Mouse (Mus musculus): ENCODE measurements around the gene Nfe2l1. TPM values are rescaled to one million over a fixed set of nuclear protein-coding genes. Genes with fewer than 3 reads are reported as not detected.
"Not testable (repeated sequence)": the region's sequence is repeated elsewhere in the genome, so short reads cannot be mapped to it uniquely, and the experiment has no call there.

Gene Nfe2l1
- polyA plus RNA-seq, 1 experiment from 2014 or later: 93.9 TPM

- 82% methylated on average over 2 of the region's 2 CpGs for WGBS
Observed at GRCm38 (mm10) chr11:96814443-96814842, 15.3 kb downstream of the Nfe2l1 start.

GRCm38 (mm10) chr11:96813920-96814319 lies 15.8 kb downstream of the Nfe2l1 start:
- WGBS: 86% methylated on average over 5 of the region's 5 CpGs
- peaks cover 86% of the 10 kb centered on the region for H3K36me3 ChIP-seq (ENCODE audit: insufficient read depth, low read length)
- no peaks in the 10 kb centered on the region for H3K4me1 ChIP-seq (ENCODE audit: insufficient read depth, low read length)
- no peak overlapping the region for H3K4me2 ChIP-seq (replicated peaks; ENCODE audit: low read depth, low read length)
- H3K27me3 ChIP-seq (ENCODE audit: insufficient read depth, low read length): no peaks in the 10 kb centered on the region
- no peak overlapping the region for H3K9ac ChIP-seq (replicated peaks; ENCODE audit: low read length)
- H3K9me3 ChIP-seq (ENCODE audit: low read length): no peaks in the 10 kb centered on the region
- no peak for ATAC-seq (ENCODE audit: low FRiP score, low TSS enrichment)
- H3K27ac ChIP-seq (ENCODE audit: low read length): no peak overlapping the region
- H3K4me3 ChIP-seq (ENCODE audit: low read length): no peak overlapping the region

More at GRCm38 (mm10) chr11:96814443-96814842, 15.3 kb downstream of the Nfe2l1 start:
- H3K36me3 ChIP-seq (ENCODE audit: insufficient read depth, low read length): peaks cover 85% of the 10 kb centered on the region
- no peak overlapping the region for H3K27ac ChIP-seq (ENCODE audit: low read length)
- no peak overlapping the region for H3K4me2 ChIP-seq (replicated peaks; ENCODE audit: low read depth, low read length)
- H3K4me3 ChIP-seq (ENCODE audit: low read length): no peak overlapping the region
- H3K9me3 ChIP-seq (ENCODE audit: low read length): no peaks in the 10 kb centered on the region
- no peak overlapping the region for H3K9ac ChIP-seq (replicated peaks; ENCODE audit: low read length)
- H3K4me1 ChIP-seq (ENCODE audit: insufficient read depth, low read length): no peaks in the 10 kb centered on the region
- H3K27me3 ChIP-seq (ENCODE audit: insufficient read depth, low read length): no peaks in the 10 kb centered on the region
- ATAC-seq (ENCODE audit: low FRiP score, low TSS enrichment): no peak

GRCm38 (mm10) chr11:96813455-96813854 lies 16.3 kb downstream of the Nfe2l1 start:
- Histone ChIP-seq H3K36me3 (ENCODE audit: insufficient read depth, low read length) (peaks cover 86% of the 10 kb centered on the region), H3K4me2 (replicated peaks; ENCODE audit: low read depth, low read length) (no peak overlapping the region), H3K27ac (ENCODE audit: low read length) (no peak overlapping the region), H3K9me3 (ENCODE audit: low read length) (no peaks in the 10 kb centered on the region), H3K9ac (replicated peaks; ENCODE audit: low read length) (no peak overlapping the region), H3K27me3 (ENCODE audit: insufficient read depth, low read length) (no peaks in the 10 kb centered on the region), H3K4me1 (ENCODE audit: insufficient read depth, low read length) (no peaks in the 10 kb centered on the region), H3K4me3 (ENCODE audit: low read length) (no peak overlapping the region)
- ATAC-seq (ENCODE audit: low FRiP score, low TSS enrichment): no peak
- 67% methylated on average over 4 of the region's 4 CpGs for WGBS

- not testable (repeated sequence) for ATAC-seq (ENCODE audit: low FRiP score, low TSS enrichment); H3K9ac ChIP-seq (replicated peaks; ENCODE audit: low read length); H3K27ac ChIP-seq (ENCODE audit: low read length); H3K4me1 ChIP-seq (ENCODE audit: insufficient read depth, low read length); H3K4me3 ChIP-seq (ENCODE audit: low read length); H3K9me3 ChIP-seq (ENCODE audit: low read length); H3K27me3 ChIP-seq (ENCODE audit: insufficient read depth, low read length); H3K4me2 ChIP-seq (replicated peaks; ENCODE audit: low read depth, low read length)
- H3K36me3 ChIP-seq (ENCODE audit: insufficient read depth, low read length): peaks cover 76% of the 10 kb centered on the region
- 88% methylated on average over 1 of the region's 1 CpGs for WGBS
Observed at GRCm38 (mm10) chr11:96811188-96811587, 18.6 kb downstream of the Nfe2l1 start.

GRCm38 (mm10) chr11:96809562-96810235 lies 20.1 kb downstream of the Nfe2l1 start:
- no peak overlapping the region for H3K27ac ChIP-seq (ENCODE audit: low read length)
- H3K36me3 ChIP-seq (ENCODE audit: insufficient read depth, low read length): peaks cover 78% of the 10 kb centered on the region
- no peak overlapping the region for H3K4me2 ChIP-seq (replicated peaks; ENCODE audit: low read depth, low read length)
- no peaks in the 10 kb centered on the region for H3K27me3 ChIP-seq (ENCODE audit: insufficient read depth, low read length)
- WGBS: 87% methylated on average over 6 of the region's 6 CpGs
- H3K9me3 ChIP-seq (ENCODE audit: low read length): no peaks in the 10 kb centered on the region
- ATAC-seq (ENCODE audit: low FRiP score, low TSS enrichment): no peak
- no peak overlapping the region for H3K4me3 ChIP-seq (ENCODE audit: low read length)
- H3K9ac ChIP-seq (replicated peaks; ENCODE audit: low read length): no peak overlapping the region
- no peaks in the 10 kb centered on the region for H3K4me1 ChIP-seq (ENCODE audit: insufficient read depth, low read length)

- no peaks in the 10 kb centered on the region for H3K9me3 ChIP-seq (ENCODE audit: low read length)
- no peaks in the 10 kb centered on the region for H3K27me3 ChIP-seq (ENCODE audit: insufficient read depth, low read length)
- no peak overlapping the region for H3K4me2 ChIP-seq (replicated peaks; ENCODE audit: low read depth, low read length)
- peaks cover 83% of the 10 kb centered on the region for H3K36me3 ChIP-seq (ENCODE audit: insufficient read depth, low read length)
- H3K9ac ChIP-seq (replicated peaks; ENCODE audit: low read length): no peak overlapping the region
- WGBS: 68% methylated on average over 1 of the region's 1 CpGs
- no peak overlapping the region for H3K4me3 ChIP-seq (ENCODE audit: low read length)
- ATAC-seq (ENCODE audit: low FRiP score, low TSS enrichment): no peak
- H3K4me1 ChIP-seq (ENCODE audit: insufficient read depth, low read length): no peaks in the 10 kb centered on the region
- H3K27ac ChIP-seq (ENCODE audit: low read length): no peak overlapping the region
Observed at GRCm38 (mm10) chr11:96808066-96808465, 21.7 kb downstream of the Nfe2l1 start.

GRCm38 (mm10) chr11:96805606-96806005 lies 24.2 kb downstream of the Nfe2l1 start:
- Histone ChIP-seq H3K27ac (ENCODE audit: low read length) (no peak overlapping the region), H3K36me3 (ENCODE audit: insufficient read depth, low read length) (peaks cover 80% of the 10 kb centered on the region), H3K9ac (replicated peaks; ENCODE audit: low read length) (no peak overlapping the region), H3K9me3 (ENCODE audit: low read length) (no peaks in the 10 kb centered on the region), H3K4me1 (ENCODE audit: insufficient read depth, low read length) (no peaks in the 10 kb centered on the region), H3K27me3 (ENCODE audit: insufficient read depth, low read length) (no peaks in the 10 kb centered on the region), H3K4me3 (ENCODE audit: low read length) (no peak overlapping the region), H3K4me2 (replicated peaks; ENCODE audit: low read depth, low read length) (no peak overlapping the region)
- no peak for ATAC-seq (ENCODE audit: low FRiP score, low TSS enrichment)
- WGBS: 95% methylated on average over 5 of the region's 5 CpGs

GRCm38 (mm10) chr11:96799511-96799910 lies 30.3 kb downstream of the Nfe2l1 start:
- Histone ChIP-seq H3K27ac (ENCODE audit: low read length) (no peak overlapping the region), H3K4me1 (ENCODE audit: insufficient read depth, low read length) (0 out of 2 replicates have a peak, but pooled peaks cover 2% of the 10 kb centered on the region), H3K4me2 (replicated peaks; ENCODE audit: low read depth, low read length) (no peak overlapping the region), H3K9ac (replicated peaks; ENCODE audit: low read length) (no peak overlapping the region), H3K4me3 (ENCODE audit: low read length) (no peak overlapping the region), H3K27me3 (ENCODE audit: insufficient read depth, low read length) (no peaks in the 10 kb centered on the region), H3K36me3 (ENCODE audit: insufficient read depth, low read length) (peaks cover 55% of the 10 kb centered on the region), H3K9me3 (ENCODE audit: low read length) (no peaks in the 10 kb centered on the region)
- WGBS: 89% methylated on average over 2 of the region's 2 CpGs
- ATAC-seq (ENCODE audit: low FRiP score, low TSS enrichment): no peak

GRCm38 (mm10) chr11:96796586-96796985 lies 33.2 kb downstream of the Nfe2l1 start:
- Histone ChIP-seq H3K4me3 (ENCODE audit: low read length) (no peak overlapping the region), H3K9ac (replicated peaks; ENCODE audit: low read length) (no peak overlapping the region), H3K27me3 (ENCODE audit: insufficient read depth, low read length) (no peaks in the 10 kb centered on the region), H3K36me3 (ENCODE audit: insufficient read depth, low read length) (peaks cover 31% of the 10 kb centered on the region), H3K4me1 (ENCODE audit: insufficient read depth, low read length) (peaks cover 14% of the 10 kb centered on the region), H3K4me2 (replicated peaks; ENCODE audit: low read depth, low read length) (no peak overlapping the region), H3K27ac (ENCODE audit: low read length) (no peak overlapping the region), H3K9me3 (ENCODE audit: low read length) (no peaks in the 10 kb centered on the region)
- WGBS: 58% methylated on average over 1 of the region's 1 CpGs
- ATAC-seq (ENCODE audit: low FRiP score, low TSS enrichment): no peak

- H3K4me2 ChIP-seq (replicated peaks; ENCODE audit: low read depth, low read length): no peak overlapping the region
- no peaks in the 10 kb centered on the region for H3K9me3 ChIP-seq (ENCODE audit: low read length)
- H3K9ac ChIP-seq (replicated peaks; ENCODE audit: low read length): no peak overlapping the region
- ATAC-seq (ENCODE audit: low FRiP score, low TSS enrichment): no peak
- H3K27me3 ChIP-seq (ENCODE audit: insufficient read depth, low read length): no peaks in the 10 kb centered on the region
- H3K4me1 ChIP-seq (ENCODE audit: insufficient read depth, low read length): peaks cover 17% of the 10 kb centered on the region
- H3K36me3 ChIP-seq (ENCODE audit: insufficient read depth, low read length): peaks cover 30% of the 10 kb centered on the region
- no peak overlapping the region for H3K4me3 ChIP-seq (ENCODE audit: low read length)
- 93% methylated on average over 2 of the region's 2 CpGs for WGBS
- no peak overlapping the region for H3K27ac ChIP-seq (ENCODE audit: low read length)
Observed at GRCm38 (mm10) chr11:96796081-96796480, 33.7 kb downstream of the Nfe2l1 start.
